Mouse (Mus musculus) CD4-positive helper T cell, adult 2 months (primary cell): ENCODE data around the gene Tsku.

Source experiments
- DNase-seq: peaks from one replicate; pipeline ENCODE4 v3.0.0-alpha.2; 2012; ENCODE audit warnings: low read depth, missing footprints, low spot score

The Tsku gene

DNA sequence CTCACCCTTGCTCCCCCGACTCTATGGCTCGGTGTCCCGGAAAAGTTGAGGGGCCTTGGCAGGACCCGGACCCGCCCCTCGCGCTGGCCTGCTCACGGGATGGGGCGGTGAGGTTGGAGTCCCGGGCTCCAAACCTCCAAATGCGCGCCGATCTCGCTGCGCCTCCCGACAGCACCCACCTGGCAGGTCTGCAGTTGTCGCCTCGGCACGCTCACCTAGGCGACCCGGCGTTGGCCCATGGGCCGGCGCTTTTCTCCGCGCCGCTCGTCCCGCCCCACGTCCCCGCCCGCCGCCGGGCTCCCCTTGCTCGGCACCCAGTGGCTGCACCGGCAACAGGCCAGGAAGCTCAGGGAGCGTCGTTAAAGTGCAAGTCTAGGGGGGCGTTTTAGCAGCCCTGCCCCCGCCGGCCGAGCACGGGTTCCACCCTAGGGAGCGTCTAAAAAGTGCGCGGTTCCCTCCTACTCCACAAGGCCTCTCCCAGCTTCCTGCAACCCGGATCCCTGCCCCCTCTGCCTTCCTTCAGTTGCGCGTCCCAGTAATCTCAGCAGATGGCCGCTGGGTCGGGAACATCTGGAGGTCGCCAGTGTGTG is at the start of gene Tsku:
Gene Tsku, minus strand, starts transcription at position 266 of the 590 bp plus-strand sequence.
- no peak for DNase-seq

DNA sequence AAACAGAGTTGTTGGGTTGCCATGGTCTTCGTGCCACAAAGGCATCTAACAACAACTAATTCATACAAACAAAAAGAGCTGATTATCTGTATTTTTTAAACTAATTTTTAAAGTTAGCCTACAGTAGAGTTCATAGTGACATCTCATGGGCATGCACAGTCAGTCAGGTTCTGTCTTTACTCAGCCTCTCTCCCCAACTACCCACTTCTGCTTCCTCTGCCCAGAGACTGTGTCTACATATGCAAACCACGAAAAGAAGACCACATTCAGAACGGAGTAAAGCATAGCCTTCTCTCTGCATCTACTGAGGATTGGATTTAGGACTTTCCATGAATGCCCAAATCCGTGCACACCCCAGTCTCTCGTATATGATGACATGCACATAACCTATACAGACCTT is 46.5 kb upstream of the Tsku start:
- no peak for DNase-seq

DNA sequence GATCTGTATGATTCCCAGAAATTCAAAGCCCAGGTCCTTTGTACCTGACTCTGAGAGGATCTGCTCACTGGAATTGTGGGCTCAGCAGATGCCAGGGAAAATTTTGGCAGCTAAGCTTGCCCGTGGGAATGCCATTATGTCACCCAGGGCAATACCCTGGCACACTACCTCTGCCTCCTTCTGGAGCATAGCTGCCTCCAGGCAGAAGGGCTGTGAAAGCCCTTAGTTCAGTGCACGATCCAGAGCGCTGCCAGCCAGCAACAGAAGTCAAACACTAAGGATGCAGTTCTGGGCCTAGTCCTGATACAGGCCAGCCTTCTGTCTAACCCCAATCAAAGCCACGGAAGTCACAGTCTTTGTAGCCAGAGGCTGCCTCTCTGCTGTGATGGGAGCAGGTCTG is 42.9 kb upstream of the Tsku start:
- DNase-seq, result no peak

DNA sequence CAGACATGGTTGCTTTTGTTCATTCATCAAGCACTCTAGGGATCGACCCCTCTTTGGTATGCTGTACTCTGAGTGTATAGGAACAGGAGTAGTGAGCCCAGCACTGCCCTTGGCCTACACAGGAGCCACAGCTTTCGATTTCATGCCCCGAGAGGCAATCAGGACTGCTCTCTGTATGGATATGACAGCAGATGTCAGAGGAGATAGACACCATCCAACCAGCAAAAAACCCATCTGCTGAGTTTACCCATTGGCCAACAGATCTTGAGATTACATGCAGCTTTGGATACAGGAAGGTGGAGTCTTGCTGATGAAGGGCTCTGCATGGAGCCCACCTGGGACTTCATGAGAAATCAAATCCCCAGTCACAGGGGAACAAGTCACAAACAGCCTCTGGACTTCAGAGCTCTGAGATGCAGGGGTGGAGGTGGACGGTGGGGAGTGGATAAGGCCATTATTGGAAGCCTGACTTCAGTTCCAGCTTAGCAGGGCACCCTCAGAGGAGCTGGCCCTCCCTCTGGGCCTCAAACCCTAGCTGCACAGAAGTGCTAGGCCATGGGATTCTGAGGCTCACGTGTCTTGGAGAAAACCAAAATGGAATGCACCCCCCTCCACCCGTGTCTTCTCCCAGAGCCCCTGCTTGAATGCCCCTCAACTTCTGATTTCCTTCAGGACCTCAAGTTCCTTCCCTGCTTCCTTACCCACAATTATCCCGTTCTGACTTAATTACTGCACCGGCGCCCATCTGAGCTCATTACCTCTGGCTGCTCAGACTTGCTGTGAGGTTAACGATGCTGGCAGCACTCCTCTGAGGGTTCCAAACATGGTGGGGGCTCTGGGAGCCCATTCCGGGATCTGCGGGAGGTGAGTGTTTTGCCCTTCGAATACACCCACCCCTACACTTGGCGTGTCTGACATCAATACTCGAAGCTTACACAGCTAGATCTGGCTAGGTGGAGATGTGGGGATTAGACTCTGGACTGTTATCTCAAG is 41.8 kb upstream of the Tsku start:
- DNase-seq, result no peak

DNA sequence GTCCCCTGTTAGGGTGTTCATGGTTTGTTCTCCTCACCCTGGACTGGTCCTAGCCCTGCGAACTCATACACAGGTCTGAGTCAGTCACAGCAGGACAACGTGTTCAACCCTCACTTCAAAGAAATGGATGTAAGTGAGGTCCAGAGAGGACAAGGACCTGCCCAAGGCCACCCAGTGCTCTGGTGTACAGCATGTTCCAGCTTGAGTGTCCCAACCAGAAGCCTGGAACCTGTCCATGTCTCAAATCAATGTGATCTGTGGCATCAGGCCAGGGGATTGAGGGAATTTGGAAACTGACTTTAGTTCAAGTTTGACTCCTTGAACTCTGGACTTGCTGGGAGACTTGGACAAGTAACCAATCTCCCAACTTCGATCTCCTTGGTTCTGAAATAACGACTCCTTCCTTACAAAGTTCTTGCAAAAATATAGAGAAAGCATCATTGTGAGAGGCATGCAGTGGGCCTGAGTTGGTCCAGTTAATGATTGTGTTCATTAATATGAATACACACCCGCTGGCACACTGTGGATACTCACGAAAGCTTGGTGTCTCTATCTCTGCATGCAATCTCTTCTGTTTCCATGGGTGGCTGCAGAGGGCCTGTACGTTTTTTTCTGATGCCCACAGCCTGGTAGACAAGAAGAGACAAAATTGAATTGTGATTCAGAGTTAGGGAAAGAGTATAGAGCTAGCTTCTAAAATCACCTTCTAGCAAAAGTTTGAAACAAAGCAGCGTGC is 31.5 kb upstream of the Tsku start:
- DNase-seq, result no peak

DNA sequence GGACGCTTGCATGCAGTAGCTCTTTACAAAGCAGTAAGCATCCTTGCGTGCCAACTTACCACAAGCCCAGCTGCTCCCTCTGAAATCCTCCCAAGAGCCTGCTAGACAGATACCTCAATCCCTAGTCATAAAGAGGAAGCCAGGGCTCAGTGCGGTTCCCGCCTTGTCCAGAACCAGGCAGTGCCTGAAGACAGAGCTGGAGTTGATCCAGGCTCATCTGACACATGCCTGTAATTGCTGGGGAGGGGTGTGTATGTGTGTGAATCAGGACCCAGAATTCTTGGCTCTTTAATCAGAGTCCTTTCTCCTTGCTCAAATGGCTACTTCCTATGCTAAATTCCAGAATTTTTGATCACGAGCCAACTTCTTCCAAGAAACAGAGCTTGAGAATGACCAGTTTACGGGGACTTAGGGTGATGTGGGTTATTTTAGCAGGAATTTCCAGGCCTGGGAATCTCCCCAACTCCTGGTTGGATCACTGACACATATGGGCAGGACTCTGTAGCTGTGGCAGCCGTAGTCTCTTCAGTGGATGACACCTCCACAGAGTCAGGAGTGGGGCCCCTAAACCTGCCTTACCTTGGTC is 30.3 kb upstream of the Tsku start:
- no peak for DNase-seq

DNA sequence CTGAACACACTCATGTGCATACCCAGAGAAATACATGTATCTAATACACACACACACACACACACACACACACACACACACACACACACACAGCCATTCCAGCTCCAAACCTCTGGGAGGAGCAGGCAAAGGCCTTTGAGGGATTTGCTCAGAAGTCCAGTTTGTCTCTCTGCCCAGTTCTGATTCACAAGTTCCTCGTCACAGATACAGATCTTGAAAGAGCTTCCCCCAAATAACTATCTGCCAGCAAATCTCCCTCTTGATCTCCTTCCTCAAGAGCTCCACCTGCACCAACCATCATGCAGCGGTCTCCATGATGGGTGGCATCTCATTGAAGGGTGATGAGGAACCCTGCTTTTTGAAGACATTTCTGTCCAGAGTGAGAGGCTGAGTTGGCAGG is 29.4 kb upstream of the Tsku start:
- DNase-seq, result no peak

DNA sequence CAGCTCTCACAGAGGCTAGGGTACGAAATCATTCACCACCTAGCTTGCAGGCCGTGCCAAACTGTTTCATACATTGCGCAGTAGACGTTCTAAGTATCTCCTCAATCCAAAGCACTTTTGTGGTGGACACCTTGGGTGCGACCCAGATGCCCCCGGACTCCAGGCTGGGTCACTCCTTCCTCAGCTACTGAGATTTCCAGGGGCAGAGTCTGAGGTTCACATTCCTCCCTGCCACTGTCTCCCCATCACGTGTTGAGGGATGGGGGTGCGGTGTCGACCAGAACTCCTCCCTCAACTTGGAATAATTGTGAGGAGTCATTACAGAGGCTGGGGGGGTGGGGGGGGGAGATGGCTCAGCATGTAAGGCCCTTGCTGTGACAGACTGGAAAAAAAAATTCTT is 28.5 kb upstream of the Tsku start:
- no peak for DNase-seq

DNA sequence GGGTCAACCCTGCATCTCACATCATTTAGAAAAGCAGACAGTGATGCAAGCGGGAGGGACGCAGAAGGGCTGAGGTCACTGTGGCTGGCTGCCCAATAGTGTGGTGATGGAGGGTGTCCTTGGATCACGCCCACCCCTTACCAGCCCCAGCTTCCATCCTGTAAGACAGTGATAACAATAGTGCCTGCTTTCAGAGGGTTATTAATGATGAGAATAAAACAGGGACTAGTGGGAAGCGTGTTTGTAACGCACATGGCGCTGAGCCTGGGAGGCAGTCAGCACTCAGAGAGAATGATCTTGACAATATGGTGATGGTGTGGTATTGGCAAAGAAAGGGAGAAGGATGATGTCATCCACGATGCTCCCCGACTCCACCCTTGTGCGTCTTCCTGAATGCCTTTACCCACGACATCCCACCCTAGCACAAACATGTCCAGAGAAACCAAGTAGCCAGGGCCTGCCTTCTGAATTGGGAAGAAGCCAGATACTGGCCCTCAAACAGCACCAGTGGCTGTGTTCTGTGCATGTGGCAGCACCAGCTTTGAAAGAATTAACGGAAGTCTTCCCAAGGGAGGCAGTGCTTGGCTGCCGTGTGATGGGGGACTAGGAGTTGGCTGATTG is 27.9 kb upstream of the Tsku start:
- no peak for DNase-seq

DNA sequence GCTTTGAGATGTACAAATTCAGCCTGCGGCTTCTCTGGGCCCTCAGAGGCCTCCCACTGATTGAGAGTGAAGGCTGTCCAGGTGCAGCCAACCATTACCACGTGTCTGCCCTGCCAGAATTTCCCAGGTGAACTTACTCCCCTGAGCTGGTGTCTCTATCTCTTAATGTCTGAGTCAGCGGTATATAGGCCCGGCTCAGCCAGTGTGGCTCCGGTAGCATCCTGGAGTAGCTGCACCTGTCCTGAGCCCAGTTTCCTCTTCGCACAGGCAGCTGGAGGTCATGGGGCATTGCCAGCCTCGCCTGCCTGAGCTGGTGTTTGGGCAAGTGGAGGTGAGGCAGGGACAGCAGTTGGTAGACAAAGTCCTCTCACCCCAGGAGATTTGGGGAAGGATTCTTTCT is 26.1 kb upstream of the Tsku start:
- DNase-seq, result no peak

DNA sequence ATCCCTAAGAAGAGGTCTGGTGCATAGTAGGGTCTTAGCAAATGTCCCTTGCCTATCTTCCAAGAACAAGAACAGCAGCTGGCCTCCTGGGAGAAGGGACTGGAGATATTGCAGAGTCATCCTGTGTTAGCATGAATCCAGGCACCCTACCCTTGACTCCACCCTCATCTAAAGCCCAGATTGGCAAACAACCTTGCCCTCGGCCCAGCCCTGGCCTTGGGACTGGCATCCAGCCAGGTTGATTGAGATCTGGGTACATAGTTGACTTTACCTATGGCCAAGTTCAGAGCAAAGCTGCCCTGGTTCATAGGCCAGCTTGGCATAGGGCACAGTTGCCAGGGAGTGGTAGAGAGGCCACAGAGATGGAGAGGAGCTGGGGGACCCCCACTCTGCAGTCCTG is 24.0 kb upstream of the Tsku start:
- DNase-seq, result no peak

DNA sequence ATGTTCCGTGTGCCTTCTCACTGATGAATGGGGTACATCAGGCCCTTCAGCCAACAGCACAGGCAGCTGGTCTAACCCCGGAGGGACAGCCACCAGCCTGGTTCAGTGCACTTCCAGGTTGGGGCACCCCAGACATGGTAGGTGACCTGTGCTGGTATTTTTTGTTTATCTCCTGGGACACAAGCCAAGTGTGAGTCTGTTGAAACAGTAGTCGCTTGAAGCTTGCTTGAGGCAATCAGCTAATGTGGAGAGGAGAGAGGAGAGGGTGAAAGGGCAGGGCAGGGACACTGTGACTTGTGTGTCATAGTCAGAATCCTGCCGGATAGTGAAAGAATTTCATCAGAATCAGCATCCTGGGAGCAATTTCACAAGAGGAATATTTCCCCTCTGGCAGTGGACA is 22.2 kb upstream of the Tsku start:
- no peak for DNase-seq

DNA sequence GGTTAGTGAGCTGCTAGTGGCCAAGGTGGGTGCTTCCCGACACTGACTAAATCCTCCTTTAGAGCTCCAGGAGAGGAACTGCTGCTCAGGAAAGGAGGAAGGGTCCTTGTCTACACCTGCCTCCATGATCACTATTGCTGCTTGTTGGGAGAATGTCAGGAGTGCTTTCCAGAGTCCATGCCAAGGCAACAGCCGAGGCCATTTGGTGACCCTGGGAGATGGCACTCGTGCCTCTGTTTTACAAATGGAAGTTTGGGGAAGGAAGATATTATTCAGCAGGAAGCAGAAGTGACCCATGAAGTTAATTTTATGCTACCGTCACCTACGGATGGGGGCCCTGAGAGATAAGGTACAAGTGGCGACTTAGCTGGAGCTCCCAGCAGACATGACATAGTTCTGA is 21.7 kb upstream of the Tsku start:
- DNase-seq, result no peak

DNA sequence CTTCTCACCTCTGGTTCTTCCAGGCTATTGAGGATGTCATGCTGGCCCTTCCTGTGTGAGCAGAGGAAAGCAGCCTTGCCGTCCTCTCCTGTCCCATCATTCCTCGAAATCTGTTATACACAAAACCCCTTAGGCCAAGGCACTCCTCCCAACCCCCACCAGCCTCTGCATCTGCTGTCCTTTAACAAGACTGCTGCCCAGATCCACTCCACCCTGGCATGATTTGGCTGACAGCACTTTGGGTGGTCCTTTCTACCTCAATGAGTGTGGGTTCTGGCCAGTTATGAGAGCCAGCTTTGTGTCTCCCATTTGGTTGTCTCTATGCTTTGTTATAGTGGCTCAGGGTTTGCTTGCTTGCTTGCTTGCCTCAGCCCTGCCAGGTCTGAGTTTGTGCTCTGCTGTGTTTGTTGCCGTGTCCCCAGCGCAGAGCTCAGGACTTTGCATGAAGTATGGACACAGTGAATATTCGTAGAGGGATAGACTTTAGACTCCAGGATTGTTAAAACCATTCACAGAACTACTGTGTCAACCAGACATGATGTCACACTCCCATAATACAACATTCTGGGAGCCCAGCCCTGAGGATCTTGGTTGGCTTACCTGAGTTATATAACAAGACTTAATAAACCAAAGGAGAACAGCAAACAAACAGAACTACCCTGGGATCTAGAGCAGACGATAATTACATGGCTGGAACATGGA is 19.2 kb upstream of the Tsku start:
- DNase-seq, result no peak

DNA sequence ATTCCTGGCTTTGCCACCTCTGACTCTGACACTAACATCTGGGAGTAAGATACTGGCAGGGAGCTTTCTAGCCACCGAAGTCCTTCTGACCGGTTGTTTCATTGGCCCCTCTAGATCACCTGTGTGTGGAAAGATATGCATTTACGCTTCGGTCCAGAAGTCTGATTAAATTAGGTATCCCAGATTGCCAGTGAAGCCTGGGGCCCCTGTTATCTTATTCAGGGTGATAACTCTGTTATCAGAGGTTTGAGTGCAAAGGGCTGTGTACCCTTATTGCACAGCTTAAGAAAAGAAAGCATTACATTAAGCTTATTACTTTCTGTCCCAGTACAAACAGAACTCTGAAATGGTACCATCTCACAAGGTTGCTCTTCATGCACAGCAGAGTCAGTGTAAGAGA is 18.1 kb upstream of the Tsku start:
- DNase-seq, result no peak

DNA sequence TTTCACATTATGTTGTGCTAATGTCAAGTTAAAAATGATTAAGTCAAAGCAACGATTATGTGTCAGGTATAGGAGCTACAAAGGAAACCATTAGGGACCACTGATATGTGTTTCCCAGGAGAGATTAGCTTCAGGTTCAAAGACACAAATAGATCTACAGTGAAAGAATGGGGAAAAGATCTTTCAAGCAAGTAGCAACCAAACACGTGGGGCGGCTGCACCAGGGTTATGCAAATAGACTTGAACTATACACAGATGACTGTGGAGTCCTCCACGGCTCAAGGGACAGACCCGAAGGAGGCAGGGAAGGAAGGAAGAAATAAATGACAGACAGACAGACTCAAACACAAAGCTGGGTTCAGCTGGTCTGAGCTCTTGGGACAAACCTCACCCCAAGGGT is 16.1 kb upstream of the Tsku start:
- no peak for DNase-seq

DNA sequence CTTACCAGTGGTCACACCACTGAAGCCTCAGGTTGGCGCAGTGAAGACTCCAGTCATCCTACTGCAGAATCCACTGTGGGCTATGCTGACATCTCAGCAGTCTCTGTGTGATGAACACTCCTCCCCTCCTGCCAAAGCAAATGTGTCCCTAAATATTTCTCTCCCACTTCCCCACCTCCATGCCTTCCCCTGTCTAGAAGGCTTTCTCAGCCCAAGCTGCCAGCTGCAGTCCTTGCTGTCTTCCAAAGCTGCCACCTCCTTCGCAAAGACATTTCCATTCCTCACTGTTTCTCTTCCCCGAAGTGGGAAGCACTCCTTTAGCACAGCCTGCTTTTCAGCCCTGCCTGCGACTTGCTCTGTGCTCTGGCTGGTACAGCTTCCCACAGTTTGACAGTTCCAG is 10.0 kb upstream of the Tsku start:
- DNase-seq, result no peak

DNA sequence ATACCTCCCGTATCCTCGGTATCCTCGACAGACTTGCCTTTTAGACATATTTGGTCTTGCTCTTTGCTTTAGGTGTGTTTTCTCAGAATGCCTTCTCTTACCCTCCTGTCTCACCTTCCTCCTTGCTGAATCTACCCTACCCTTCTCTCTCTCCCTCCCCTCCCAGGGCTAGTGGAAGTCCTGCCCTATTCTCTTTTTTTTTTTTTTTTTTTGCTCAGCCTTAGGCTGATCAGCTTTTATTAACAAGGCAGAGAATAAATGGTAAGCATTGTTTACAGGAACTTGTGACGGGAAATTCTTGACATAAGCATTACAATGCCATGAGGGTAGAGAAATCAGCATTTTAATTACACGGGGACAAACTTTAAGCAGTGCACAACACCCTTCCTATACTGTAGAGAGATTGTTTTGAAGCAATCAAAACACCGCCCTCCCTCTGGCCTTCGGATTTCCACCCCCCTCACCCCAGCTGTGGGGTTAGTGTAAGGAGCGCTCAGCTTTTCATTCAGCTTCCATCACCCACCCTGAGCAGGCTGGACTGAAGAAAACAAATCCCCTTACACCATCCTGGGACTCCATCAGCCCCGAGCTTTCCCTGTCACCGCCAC is 8.7 kb upstream of the Tsku start:
- no peak for DNase-seq

DNA sequence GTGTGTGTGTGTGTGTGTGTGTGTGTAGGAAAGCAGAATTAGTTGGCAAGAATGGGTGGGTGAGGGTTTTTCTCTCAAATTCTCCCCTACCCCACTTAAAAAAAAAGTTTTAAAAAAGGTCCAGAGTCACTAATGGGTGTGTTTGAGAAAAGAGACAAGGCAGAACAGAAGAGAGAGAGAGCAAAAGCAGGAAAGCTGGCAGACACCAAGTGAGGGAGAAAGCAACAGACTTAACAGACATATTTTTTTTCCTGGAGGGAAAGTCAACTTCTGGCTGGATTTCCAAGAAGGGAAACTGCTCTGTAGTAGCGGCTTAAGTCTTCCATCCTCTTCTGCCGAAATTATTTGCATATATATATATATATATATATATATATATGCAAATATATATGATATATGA is 534 bp upstream of the Tsku start:
- no peak for DNase-seq

DNA sequence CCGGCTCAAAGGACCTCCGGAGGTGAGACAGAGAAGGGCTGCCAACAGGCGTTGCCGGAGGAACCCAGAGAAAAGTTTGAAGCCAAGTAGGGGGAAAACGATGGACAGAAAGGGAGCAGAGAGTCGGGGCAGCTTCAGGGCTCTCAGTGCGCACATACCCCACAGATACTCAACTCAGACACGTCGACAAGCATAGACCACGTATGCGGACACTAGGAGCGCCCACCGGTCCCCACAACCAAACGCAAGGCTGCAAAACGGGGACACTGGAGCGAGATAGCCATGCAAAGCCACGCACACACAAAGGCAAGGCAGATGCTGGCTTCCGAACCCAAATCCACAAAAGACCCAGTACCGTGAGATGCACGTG is 522 bp downstream of the Tsku start:
- DNase-seq, result no peak
